Mouse (Mus musculus) midbrain, embryonic 16.5 days (tissue): ENCODE data around the gene Klk14. TPM values are rescaled to one million over a fixed set of nuclear protein-coding genes. Genes with fewer than 3 reads are reported as not detected.
"Not testable (repeated sequence)": the region's sequence is repeated elsewhere in the genome, so short reads cannot be mapped to it uniquely, and the experiment has no call there.

Source experiments
- ATAC-seq: fragments of 200-750 bp; cut with Nextera tagmentation; 2 replicates; pipeline ENCODE4 v1.8.0; 2017; ENCODE audit warnings: moderate TSS enrichment
- H3K27ac ChIP-seq: fragments of 300-500 bp; sonication (generic); 2 replicates; pipeline ENCODE4 v1.5.1; 2014; ENCODE audit warnings: mild to moderate bottlenecking, low read length, mixed read lengths
- H3K27me3 ChIP-seq: fragments of 300-500 bp; sonication (generic); 2 replicates; pipeline ENCODE4 v1.6.1; 2014; ENCODE audit warnings: low read depth, low read length, mixed read lengths; ENCODE audit not compliant: control insufficient read depth, insufficient read depth
- H3K36me3 ChIP-seq: fragments of 300-500 bp; sonication (generic); 2 replicates; pipeline ENCODE4 v1.6.1; 2014; ENCODE audit warnings: mild to moderate bottlenecking, low read length, moderate library complexity, mixed read lengths; ENCODE audit not compliant: control insufficient read depth, insufficient read depth
- H3K4me1 ChIP-seq: fragments of 300-500 bp; sonication (generic); 2 replicates; pipeline ENCODE4 v1.6.1; 2014; ENCODE audit warnings: mild to moderate bottlenecking, low read length, mixed read lengths; ENCODE audit not compliant: control insufficient read depth, insufficient read depth
- H3K4me2 ChIP-seq: fragments of 300-500 bp; sonication (generic); 2 replicates; pipeline ENCODE4 v1.6.1; 2014; ENCODE audit warnings: mild to moderate bottlenecking, low read length, mixed read lengths
- H3K4me3 ChIP-seq: fragments of 300-500 bp; sonication (generic); 2 replicates; pipeline ENCODE4 v1.5.1; 2014; ENCODE audit warnings: low read depth, mild to moderate bottlenecking, low read length, moderate library complexity, mixed read lengths
- H3K9ac ChIP-seq: fragments of 300-500 bp; sonication (generic); 2 replicates; pipeline ENCODE4 v1.6.1; 2014; ENCODE audit warnings: low read depth, low read length, mixed read lengths
- H3K9me3 ChIP-seq: fragments of 300-500 bp; sonication (generic); replicated peaks from 2 replicates; pipeline ENCODE4 v1.6.1; 2014; ENCODE audit warnings: mild to moderate bottlenecking, low read length, mixed read lengths; ENCODE audit not compliant: control insufficient read depth, poor library complexity, severe bottlenecking
- WGBS: fragments of 180-500 bp; shearing (Covaris S2); extraction: QIAGEN DNeasy Blood & Tissue Kit; methylation state at CpG from one replicate; pipeline ENCODE4 v1.1.7; 2014; 5-methylcytosine and 5-hydroxymethylcytosine counted together
- polyA plus RNA-seq: library from polyadenylated mRNA; unstranded; fragments of >200 nt; fragmentation: Nextera tagmentation; extraction: Ambion mirVana; gene quantifications from 2 replicates; pipeline ENCODE4 v1.2.1, GENCODE M21; 2015

Gene Klk14
- polyA plus RNA-seq, 1 experiment from 2014 or later = not detected

DNA sequence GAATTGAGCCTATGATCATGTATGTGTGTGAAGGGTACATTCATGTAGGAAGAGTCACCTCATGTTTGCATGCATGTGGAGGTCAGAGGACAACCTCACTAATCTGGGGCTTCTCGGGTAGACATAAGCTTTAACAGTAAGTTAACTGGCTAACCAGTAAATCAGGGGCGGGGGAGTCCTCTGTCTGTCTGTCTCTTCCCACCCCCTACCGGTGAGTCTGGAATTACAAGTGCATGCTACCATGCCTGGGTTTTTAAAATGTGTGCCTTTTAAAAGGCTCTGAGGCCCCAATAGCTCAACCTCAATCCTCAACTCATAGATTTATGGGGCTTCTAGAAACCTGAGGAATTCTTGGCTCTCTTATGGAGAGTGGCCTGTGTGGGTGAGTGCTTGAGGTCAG lies 21.6 kb upstream of the Klk14 start:
- H3K4me3 ChIP-seq = no peak overlapping the region
- ATAC-seq = no peak
- H3K36me3 ChIP-seq = no peaks in the 10 kb centered on the region
- no peak overlapping the region for H3K9ac ChIP-seq
- WGBS = 10% methylated on average over 3 of the region's 3 CpGs
- H3K27ac ChIP-seq = no peak overlapping the region
- no peaks in the 10 kb centered on the region for H3K27me3 ChIP-seq
- H3K9me3 ChIP-seq = no peaks in the 10 kb centered on the region
- H3K4me2 ChIP-seq = no peak overlapping the region
- peaks cover 9% of the 10 kb centered on the region for H3K4me1 ChIP-seq

DNA sequence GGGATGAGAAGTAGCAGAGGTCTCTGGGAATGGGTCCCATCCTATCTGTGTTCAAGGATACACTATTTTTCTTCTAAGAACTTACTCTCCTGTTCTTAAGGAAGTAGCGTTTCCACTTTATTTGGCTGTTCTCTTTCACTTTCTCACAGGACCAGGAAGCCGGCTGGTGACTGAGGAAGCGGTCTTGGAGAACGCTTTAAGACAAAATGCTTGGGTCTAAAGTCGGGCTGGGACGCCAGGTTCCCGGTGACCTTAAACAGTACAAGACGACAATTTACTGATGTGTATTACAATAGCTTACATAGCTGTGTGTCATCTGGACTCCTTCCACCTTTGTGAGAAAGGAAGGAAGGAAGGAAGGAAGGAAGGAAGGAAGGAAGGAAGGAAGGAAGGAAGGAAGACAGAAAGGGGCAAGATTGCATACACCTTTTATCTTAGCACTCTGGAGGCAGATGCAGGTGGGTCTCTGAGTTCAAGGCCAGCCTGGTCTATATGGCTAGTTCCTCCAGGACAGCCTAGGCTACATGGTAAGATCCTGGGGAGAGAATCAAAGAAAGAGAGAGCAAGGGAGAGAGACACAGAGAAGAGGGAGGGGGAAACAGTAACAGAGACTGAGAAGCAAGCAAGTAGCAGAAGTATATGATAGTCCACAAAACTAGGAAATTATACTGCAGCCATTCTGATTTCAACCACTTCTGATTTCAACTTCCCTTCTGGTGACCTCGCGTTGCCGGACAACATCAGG lies 19.0 kb upstream of the Klk14 start:
- peak; percentile 55 for ATAC-seq
- peak overlapping the region; percentile 36; the same call in 1 of the 2 replicates for H3K9ac ChIP-seq
- H3K4me3 ChIP-seq = peak overlapping the region; percentile 61
- H3K9me3 ChIP-seq = 0 out of 2 replicates have a peak, but pooled peaks cover 1% of the 10 kb centered on the region
- H3K27ac ChIP-seq = peak overlapping the region; percentile 31; the same call in 1 of the 2 replicates
- H3K27me3 ChIP-seq = no peaks in the 10 kb centered on the region
- peaks cover 9% of the 10 kb centered on the region for H3K4me1 ChIP-seq
- 68% methylated on average over 11 of the region's 11 CpGs for WGBS
- peak overlapping the region; percentile 80 for H3K4me2 ChIP-seq
- peaks cover 14% of the 10 kb centered on the region for H3K36me3 ChIP-seq

GRCm38 (mm10) chr7:43671809-43672580 lies 18.2 kb upstream of the Klk14 start, which contains the start of gene Ctu1:
TSS of gene Ctu1 (plus strand) at chr7:43672016.
- H3K4me1 ChIP-seq = peaks cover 9% of the 10 kb centered on the region
- peak within 1 kb of the TSS; percentile 80 for H3K4me2 ChIP-seq
- H3K36me3 ChIP-seq = peaks cover 21% of the 10 kb centered on the region
- ATAC-seq = peak; percentile 98
- H3K9me3 ChIP-seq = 0 out of 2 replicates have a peak, but pooled peaks cover 3% of the 10 kb centered on the region
- peak within 1 kb of the TSS; percentile 71 for H3K9ac ChIP-seq
- H3K27me3 ChIP-seq = no peaks in the 10 kb centered on the region
- peak within 1 kb of the TSS; percentile 53 for H3K27ac ChIP-seq
- peak within 1 kb of the TSS; percentile 61 for H3K4me3 ChIP-seq
- 1% methylated on average over 26 of the region's 26 CpGs for WGBS

GRCm38 (mm10) chr7:43672581-43673260 lies 17.5 kb upstream of the Klk14 start:
- 17% methylated on average over 10 of the region's 10 CpGs for WGBS
- H3K4me3 ChIP-seq = peak overlapping the region; percentile 61
- peak overlapping the region; percentile 53 for H3K27ac ChIP-seq
- H3K4me1 ChIP-seq = peaks cover 9% of the 10 kb centered on the region
- peak; percentile 2; the same call in 1 of the 2 replicates for ATAC-seq
- peak overlapping the region; percentile 71 for H3K9ac ChIP-seq
- no peaks in the 10 kb centered on the region for H3K27me3 ChIP-seq
- H3K9me3 ChIP-seq = 0 out of 2 replicates have a peak, but pooled peaks cover 3% of the 10 kb centered on the region
- H3K4me2 ChIP-seq = peak overlapping the region; percentile 80
- peaks cover 28% of the 10 kb centered on the region for H3K36me3 ChIP-seq

GRCm38 (mm10) chr7:43675091-43675490 lies 15.1 kb upstream of the Klk14 start:
- no peak overlapping the region for H3K27ac ChIP-seq
- no peak for ATAC-seq
- peaks cover 9% of the 10 kb centered on the region for H3K4me1 ChIP-seq
- 0 out of 2 replicates have a peak, but pooled peaks cover 3% of the 10 kb centered on the region for H3K9me3 ChIP-seq
- H3K27me3 ChIP-seq = no peaks in the 10 kb centered on the region
- H3K36me3 ChIP-seq = peaks cover 32% of the 10 kb centered on the region
- H3K4me3 ChIP-seq = no peak overlapping the region
- 94% methylated on average over 24 of the region's 32 CpGs for WGBS
- H3K4me2 ChIP-seq = no peak overlapping the region
- no peak overlapping the region for H3K9ac ChIP-seq

- H3K4me3 ChIP-seq = no peak overlapping the region
- H3K9ac ChIP-seq = no peak overlapping the region
- no peak for ATAC-seq
- no peak overlapping the region for H3K4me2 ChIP-seq
- peaks cover 32% of the 10 kb centered on the region for H3K36me3 ChIP-seq
- H3K27ac ChIP-seq = no peak overlapping the region
- no peaks in the 10 kb centered on the region for H3K4me1 ChIP-seq
- H3K9me3 ChIP-seq = 0 out of 2 replicates have a peak, but pooled peaks cover 3% of the 10 kb centered on the region
- H3K27me3 ChIP-seq = no peaks in the 10 kb centered on the region
Observed at GRCm38 (mm10) chr7:43678517-43678916, 11.7 kb upstream of the Klk14 start.

DNA sequence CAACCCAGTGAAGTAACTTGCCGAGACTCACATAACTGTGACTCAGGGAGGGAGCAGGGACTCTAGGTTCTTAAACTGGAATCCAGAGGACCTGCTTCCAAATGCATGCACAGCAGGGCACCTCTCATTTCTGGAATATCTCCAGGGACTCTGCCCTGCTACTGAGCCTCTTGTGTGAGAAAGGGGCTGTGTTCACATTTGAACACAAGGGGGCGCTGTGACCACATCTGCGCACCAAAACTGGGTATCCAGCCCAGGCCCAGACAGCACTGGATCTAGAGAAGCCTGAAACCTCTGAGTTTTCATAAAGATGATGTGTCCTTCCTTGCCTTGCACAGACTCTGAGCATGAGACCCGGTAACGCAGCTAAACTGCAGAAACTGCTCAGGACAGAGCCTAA lies 9.3 kb upstream of the Klk14 start:
- Histone ChIP-seq H3K9me3 (0 out of 2 replicates have a peak, but pooled peaks cover 3% of the 10 kb centered on the region), H3K27me3 (no peaks in the 10 kb centered on the region), H3K36me3 (peaks cover 22% of the 10 kb centered on the region), H3K9ac (no peak overlapping the region), H3K27ac (no peak overlapping the region), H3K4me3 (no peak overlapping the region), H3K4me1 (no peaks in the 10 kb centered on the region), H3K4me2 (no peak overlapping the region)
- 0 out of 2 replicates have a peak, but pooled peaks have one; percentile 18 for ATAC-seq
- WGBS = 20% methylated on average over 5 of the region's 5 CpGs

- H3K27ac ChIP-seq, H3K9ac ChIP-seq, H3K4me2 ChIP-seq, H3K27me3 ChIP-seq, H3K36me3 ChIP-seq, H3K4me1 ChIP-seq, H3K4me3 ChIP-seq, H3K9me3 ChIP-seq, ATAC-seq: not testable (repeated sequence)
- WGBS = 28% methylated on average over 1 of the region's 1 CpGs
Observed at GRCm38 (mm10) chr7:43682511-43682910, 7.7 kb upstream of the Klk14 start.
